In genomic region chr7:116119306-116119857, GRCm38 (mm10) we compare ENCODE assay signal across 22 mouse cellular contexts. TPM values are rescaled to one million over a fixed set of nuclear protein-coding genes. Genes with fewer than 3 reads are reported as not detected.
DNase-seq lines count a peak whose midpoint lies in the region; ATAC-seq lines count a peak whose summit lies in the region.
"Had no signal": no experiment of that assay in that cellular context is flagged by ENCODE, and none has a peak within 500 bp of the region (broad histone marks: within the 10 kb centered on the region; RNA-seq: fewer than 3 reads in every experiment).

No protein-coding gene starts in this region.

- no peak overlapping the region for H3K4me2 ChIP-seq in midbrain, embryonic 11.5 days
- H3K4me2 ChIP-seq: heart, embryonic 11.5 days; hindbrain, embryonic 12.5 days; hindbrain, embryonic 15.5 days; intestine, embryonic 15.5 days had no signal

- intact Hi-C loops in heart, postnatal 10 days (cut with DNase I), result no loop called here
- intact Hi-C loops in left cerebral cortex, postnatal 4 days (cut with DNase I), result no loop called here
- intact Hi-C loops in left cerebral cortex, postnatal 14 days (cut with DNase I), result no loop called here

- ATAC-seq in midbrain, embryonic 11.5 days (ENCODE audit: low FRiP score), result no peak
- ATAC-seq: CD4-positive, CD25-positive, alpha-beta regulatory T cell, adult 4 months; forebrain, embryonic 14.5 days; intestine, embryonic 15.5 days had no signal

- H3K27ac ChIP-seq in midbrain, embryonic 10.5 days (replicated peaks), result peak overlapping the region; percentile 29
- no peak overlapping the region for H3K27ac ChIP-seq in midbrain, embryonic 11.5 days (ENCODE audit: low read depth, low read length)
- H3K27ac ChIP-seq: heart, adult 2 months; hindbrain, embryonic 12.5 days; hindbrain, embryonic 15.5 days; intestine, embryonic 15.5 days had no signal

- no peak overlapping the region for H3K9ac ChIP-seq in midbrain, embryonic 11.5 days (ENCODE audit: low read length)
- H3K9ac ChIP-seq: hindbrain, embryonic 12.5 days; hindbrain, embryonic 15.5 days; intestine, embryonic 15.5 days had no signal

- DNase-seq in heart, adult 11 months, result peak; percentile 54
- DNase-seq in heart, postnatal 10 days, result no peak
- DNase-seq in left cerebral cortex, postnatal 4 days, result peak; percentile 54
- DNase-seq in left cerebral cortex, postnatal 14 days (ENCODE audit: low spot score in 2 of 2), result no peak
- DNase-seq in midbrain, embryonic 10.5 days (ENCODE audit: low spot score), result no peak
- no peak for DNase-seq in midbrain, embryonic 11.5 days (ENCODE audit: low spot score, missing footprints)
- no peak for DNase-seq in kidney, postnatal 4 days
- DNase-seq: adrenal gland, adult 2 months; adrenal gland, postnatal 14 days; cerebellum, adult 11 months; cerebellum, adult 2 months; cerebellum, adult 9-11 months; gastrocnemius, postnatal 25 days; heart, adult 2 months; heart, postnatal 4 days had no signal

- 73% methylated on average over 1 of the region's 1 CpGs for WGBS in midbrain, embryonic 10.5 days
- WGBS in midbrain, embryonic 11.5 days, result 84% methylated on average over 1 of the region's 1 CpGs

- H3K27me3 ChIP-seq in midbrain, embryonic 10.5 days (ENCODE audit: low read depth, poor library complexity, severe bottlenecking), result no peaks in the 10 kb centered on the region
- no peaks in the 10 kb centered on the region for H3K27me3 ChIP-seq in midbrain, embryonic 11.5 days (ENCODE audit: control insufficient read depth, insufficient read depth, low read length)
- H3K27me3 ChIP-seq: hindbrain, embryonic 12.5 days; hindbrain, embryonic 15.5 days; intestine, embryonic 15.5 days had no signal

- peaks cover 55% of the 10 kb centered on the region for H3K4me1 ChIP-seq in midbrain, embryonic 10.5 days
- peaks cover 29% of the 10 kb centered on the region for H3K4me1 ChIP-seq in midbrain, embryonic 11.5 days (ENCODE audit: control insufficient read depth, insufficient read depth, low read length)
- H3K4me1 ChIP-seq: intestine, embryonic 15.5 days had no signal

- no peaks in the 10 kb centered on the region for H3K9me3 ChIP-seq in midbrain, embryonic 10.5 days (replicated peaks)
- H3K9me3 ChIP-seq in midbrain, embryonic 11.5 days (ENCODE audit: control insufficient read depth, low read length), result peaks cover 3% of the 10 kb centered on the region
- H3K9me3 ChIP-seq: hindbrain, embryonic 15.5 days; intestine, embryonic 15.5 days had no signal

- H3K4me3 ChIP-seq in midbrain, embryonic 10.5 days, result no peak overlapping the region
- H3K4me3 ChIP-seq in midbrain, embryonic 11.5 days (ENCODE audit: low read depth, low read length), result no peak overlapping the region
- H3K4me3 ChIP-seq: forebrain, embryonic 10.5 days; heart, adult 2 months; hindbrain, embryonic 12.5 days; hindbrain, embryonic 15.5 days; intestine, embryonic 15.5 days had no signal

- peaks cover 10% of the 10 kb centered on the region; the same call in 1 of the 2 replicates for H3K36me3 ChIP-seq in midbrain, embryonic 10.5 days
- no peaks in the 10 kb centered on the region for H3K36me3 ChIP-seq in midbrain, embryonic 11.5 days (ENCODE audit: control insufficient read depth, insufficient read depth, low read length)
- H3K36me3 ChIP-seq: hindbrain, embryonic 12.5 days; hindbrain, embryonic 15.5 days; intestine, embryonic 15.5 days had no signal

RNA-seq across cellular contexts. Expression of gene Gm4353, which starts 34.9 kb away (rescaled TPM):
- total RNA-seq in heart, postnatal 10 days (2021), result 1 to 10 TPM in 1 of 2 experiments, under 1 TPM in 1; 0.74 to 2.1 TPM
- 1 to 10 TPM; 3.9 to 4.6 TPM for total RNA-seq in left cerebral cortex, postnatal 4 days (2021)
- total RNA-seq in left cerebral cortex, postnatal 14 days (2021), result 1 to 10 TPM; 3.1 to 3.6 TPM
- 0.71 and 1.0 TPM in 2 replicates for polyA plus RNA-seq in midbrain, embryonic 10.5 days (2016; fragmentation: Nextera tagmentation; extraction: Ambion mirVana)
- 0.36 and 0.66 TPM in 2 replicates for polyA plus RNA-seq in midbrain, embryonic 11.5 days (2014; fragmentation: Nextera tagmentation; extraction: Ambion mirVana)

Comparison
In these comparisons a context has a peak if more than half of its experiments do, and no peak if none do; other contexts are left out.
1. DNase-seq: peak in heart, adult 11 months (single experiment) and left cerebral cortex, postnatal 4 days (single experiment); none in heart, postnatal 10 days (0 of 2), left cerebral cortex, postnatal 14 days (0 of 2), midbrain, embryonic 10.5 days (single experiment), midbrain, embryonic 11.5 days (single experiment) and kidney, postnatal 4 days (0 of 2).